Mouse (Mus musculus) testis, adult 2 months (tissue): ENCODE measurements at regions not wholly inside any gene's neighbourhood (a gene's known extent, or its start where the extent isn't known, plus 50 kb on each side); places are given as distances from the start of the nearest gene placed in this dataset.

Source experiments
- CTCF ChIP-seq: fragments of 200-500 bp; IDR thresholded peaks from 2 replicates; pipeline ENCODE4 v1.5.1; 2012; ENCODE audit warnings: low read depth, mild to moderate bottlenecking, inconsistent platforms, low read length, moderate library complexity; ENCODE audit not compliant: control insufficient read depth, insufficient read depth, insufficient replicate concordance
- POLR2A ChIP-seq: fragments of 200-500 bp; IDR thresholded peaks from 2 replicates; pipeline ENCODE4 v1.6.1; 2012; ENCODE audit warnings: low read depth, mild to moderate bottlenecking, inconsistent platforms, low read length, moderate library complexity; ENCODE audit not compliant: control insufficient read depth

DNA sequence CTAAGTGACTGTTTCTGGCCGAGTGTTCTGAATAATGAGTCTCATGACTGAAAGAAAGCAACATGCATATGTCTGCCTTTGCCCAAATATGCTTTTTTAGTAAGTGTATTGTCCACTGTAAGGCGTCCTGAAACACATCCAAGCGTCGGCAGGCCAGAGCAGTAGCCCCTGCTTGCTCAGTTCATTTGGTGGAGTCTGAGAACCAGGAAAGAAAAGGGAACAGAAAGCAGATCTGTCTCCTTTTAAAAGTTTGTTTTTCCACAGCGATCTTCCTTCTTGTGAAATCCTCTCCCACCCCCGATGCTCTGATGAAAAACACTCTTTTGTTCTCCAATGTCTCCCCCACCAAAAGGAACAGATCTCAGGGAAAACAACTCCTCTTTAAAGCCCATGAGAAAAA, 324.7 kb downstream of the Zfp706 start:
- TF ChIP-seq POLR2A = no peak
- TF ChIP-seq CTCF = no peak
